In genomic region chr16:66967686-66968085, GRCm38 (mm10) we compare ENCODE assay signal across 32 mouse cellular contexts.
A peak's percentile ranks its signal among the peaks of the same experiment; 100 is the strongest.
DNase-seq lines count a peak whose midpoint lies in the region; ATAC-seq and TF ChIP-seq lines count a peak whose summit lies in the region.
"Had no signal": no experiment of that assay in that cellular context is flagged by ENCODE, and none has a peak within 500 bp of the region (broad histone marks: within the 10 kb centered on the region; RNA-seq: fewer than 3 reads in every experiment).

No protein-coding gene starts in this region.

- no peak for TF ChIP-seq POLR2A in embryonic fibroblast, embryonic 13.5 days (IDR thresholded peaks at IDR 0.05; ENCODE audit: low read depth, low read length)

- H3K27me3 ChIP-seq in forebrain, embryonic 11.5 days (ENCODE audit: control insufficient read depth, insufficient read depth, low read length): no peaks in the 10 kb centered on the region
- no peaks in the 10 kb centered on the region for H3K27me3 ChIP-seq in forebrain, postnatal 0 days (ENCODE audit: insufficient read depth, low read length)
- no peaks in the 10 kb centered on the region for H3K27me3 ChIP-seq in hindbrain, embryonic 14.5 days (ENCODE audit: control insufficient read depth, insufficient read depth, low read length)
- H3K27me3 ChIP-seq in hindbrain, embryonic 10.5 days (ENCODE audit: insufficient read depth, poor library complexity, severe bottlenecking): no peaks in the 10 kb centered on the region
- H3K27me3 ChIP-seq: forebrain, embryonic 13.5 days; liver, embryonic 12.5 days had no signal

- no peaks in the 10 kb centered on the region for H3K9me3 ChIP-seq in forebrain, embryonic 11.5 days (ENCODE audit: control insufficient read depth, low read length)
- no peaks in the 10 kb centered on the region for H3K9me3 ChIP-seq in forebrain, postnatal 0 days (ENCODE audit: low read length)
- no peaks in the 10 kb centered on the region for H3K9me3 ChIP-seq in hindbrain, embryonic 14.5 days (ENCODE audit: control insufficient read depth, low read length)
- H3K9me3 ChIP-seq in hindbrain, embryonic 10.5 days: no peaks in the 10 kb centered on the region
- H3K9me3 ChIP-seq: forebrain, embryonic 13.5 days; liver, embryonic 12.5 days had no signal

- no peak overlapping the region for H3K4me2 ChIP-seq in forebrain, embryonic 11.5 days (ENCODE audit: low read depth, low read length, severe bottlenecking)
- no peak overlapping the region for H3K4me2 ChIP-seq in forebrain, postnatal 0 days (ENCODE audit: low read depth)
- no peak overlapping the region for H3K4me2 ChIP-seq in hindbrain, embryonic 14.5 days (replicated peaks)
- H3K4me2 ChIP-seq: forebrain, embryonic 13.5 days; heart, embryonic 11.5 days; liver, embryonic 12.5 days; midbrain, embryonic 11.5 days had no signal

- no peak overlapping the region for H3K9ac ChIP-seq in forebrain, embryonic 11.5 days (ENCODE audit: low read length)
- H3K9ac ChIP-seq in forebrain, postnatal 0 days: no peak overlapping the region
- no peak overlapping the region for H3K9ac ChIP-seq in hindbrain, embryonic 14.5 days
- H3K9ac ChIP-seq: forebrain, embryonic 13.5 days; liver, embryonic 12.5 days; liver, postnatal 0 days had no signal

- no peak overlapping the region for H3K27ac ChIP-seq in forebrain, embryonic 11.5 days (ENCODE audit: low read depth, low read length)
- no peak overlapping the region for H3K27ac ChIP-seq in forebrain, postnatal 0 days (ENCODE audit: low read depth, low read length)
- H3K27ac ChIP-seq in hindbrain, embryonic 14.5 days: no peak overlapping the region
- no peak overlapping the region for H3K27ac ChIP-seq in hindbrain, embryonic 10.5 days
- peak overlapping the region; percentile 47; the same call in 1 of the 2 replicates for H3K27ac ChIP-seq in embryonic fibroblast, embryonic 13.5 days (ENCODE audit: insufficient read depth, low read length)
- H3K27ac ChIP-seq: forebrain, embryonic 13.5 days; hindbrain, postnatal 0 days; liver, embryonic 12.5 days; stomach, postnatal 0 days had no signal

- peaks cover 2% of the 10 kb centered on the region; the same call in 1 of the 2 replicates for H3K4me1 ChIP-seq in forebrain, embryonic 11.5 days (replicated peaks; ENCODE audit: control insufficient read depth, insufficient read depth, low read length)
- H3K4me1 ChIP-seq in forebrain, postnatal 0 days (ENCODE audit: insufficient read depth): 0 out of 2 replicates have a peak, but pooled peaks cover 5% of the 10 kb centered on the region
- H3K4me1 ChIP-seq in hindbrain, embryonic 14.5 days (replicated peaks; ENCODE audit: control insufficient read depth, insufficient read depth, low read length): no peaks in the 10 kb centered on the region; the same call in 1 of the 2 replicates
- no peaks in the 10 kb centered on the region for H3K4me1 ChIP-seq in hindbrain, embryonic 10.5 days (replicated peaks)
- no peaks in the 10 kb centered on the region for H3K4me1 ChIP-seq in embryonic fibroblast, embryonic 13.5 days (ENCODE audit: control insufficient read depth, insufficient read depth, low read length)
- H3K4me1 ChIP-seq: liver, embryonic 12.5 days had no signal

- no peak for TF ChIP-seq CTCF in forebrain, postnatal 0 days (IDR thresholded peaks at IDR 0.05; ENCODE audit: low read depth)
- TF ChIP-seq CTCF in embryonic fibroblast, embryonic 13.5 days (IDR thresholded peaks at IDR 0.05; ENCODE audit: borderline replicate concordance, insufficient read depth, low read length): no peak

- 81% methylated on average over 8 of the region's 8 CpGs for WGBS in forebrain, embryonic 11.5 days
- WGBS in forebrain, postnatal 0 days: 66% methylated on average over 8 of the region's 8 CpGs
- WGBS in hindbrain, embryonic 14.5 days: 77% methylated on average over 8 of the region's 8 CpGs
- WGBS in hindbrain, embryonic 10.5 days: 81% methylated on average over 8 of the region's 8 CpGs

- H3K36me3 ChIP-seq in forebrain, embryonic 11.5 days (ENCODE audit: control insufficient read depth, insufficient read depth, low read length): no peaks in the 10 kb centered on the region
- no peaks in the 10 kb centered on the region for H3K36me3 ChIP-seq in forebrain, postnatal 0 days (ENCODE audit: insufficient read depth)
- H3K36me3 ChIP-seq in hindbrain, embryonic 14.5 days (replicated peaks; ENCODE audit: control insufficient read depth, insufficient read depth): no peaks in the 10 kb centered on the region
- no peaks in the 10 kb centered on the region for H3K36me3 ChIP-seq in hindbrain, embryonic 10.5 days
- H3K36me3 ChIP-seq: liver, embryonic 12.5 days had no signal

- 0 out of 2 replicates have a peak, but pooled peaks have one; percentile 39 for ATAC-seq in forebrain, embryonic 11.5 days (replicated peaks; ENCODE audit: low FRiP score)
- no peak for ATAC-seq in forebrain, postnatal 0 days
- ATAC-seq in hindbrain, embryonic 14.5 days (ENCODE audit: low FRiP score): peak; percentile 34; the same call in 1 of the 2 replicates
- no peak for ATAC-seq in erythroid progenitor cell, adult 5-6 weeks (replicated peaks; ENCODE audit: low FRiP score, poor library complexity, severe bottlenecking)
- ATAC-seq: hindbrain, postnatal 0 days; intestine, embryonic 16.5 days; liver, embryonic 12.5 days; liver, postnatal 0 days; midbrain, embryonic 16.5 days had no signal

- DNase-seq in forebrain, embryonic 11.5 days (ENCODE audit: low spot score): no peak
- DNase-seq in forebrain, postnatal 0 days: no peak
- DNase-seq in hindbrain, embryonic 14.5 days (ENCODE audit: low spot score): no peak
- DNase-seq in hindbrain, embryonic 10.5 days (ENCODE audit: low spot score): no peak
- DNase-seq in 416B (ENCODE audit: low read depth): peak; percentile 11
- DNase-seq in thymus, postnatal 4 days: no peak
- DNase-seq: adrenal gland, adult 8-10 months; B cell, adult 2 months; cerebellum, postnatal 14 days; gastrocnemius, postnatal 25 days; heart, adult 18-20 months; heart, postnatal 4 days; kidney, adult 9 months; kidney, postnatal 10 days; layer of hippocampus, postnatal 36 days; left cerebral cortex, postnatal 4 days; liver, postnatal 0 days; lung, postnatal 36 days; right cerebral cortex, adult 18-20 months; spleen, adult 18-20 months; thymus, adult 18-20 months; thymus, postnatal 25 days had no signal

- no peak overlapping the region for H3K4me3 ChIP-seq in forebrain, embryonic 11.5 days (ENCODE audit: low read depth, low read length)
- no peak overlapping the region for H3K4me3 ChIP-seq in forebrain, postnatal 0 days (ENCODE audit: low read depth, low read length)
- no peak overlapping the region for H3K4me3 ChIP-seq in hindbrain, embryonic 14.5 days (replicated peaks; ENCODE audit: low read length)
- H3K4me3 ChIP-seq in hindbrain, embryonic 10.5 days: no peak overlapping the region
- H3K4me3 ChIP-seq in embryonic fibroblast, embryonic 13.5 days (ENCODE audit: insufficient read depth, low read length): no peak overlapping the region
- H3K4me3 ChIP-seq: forebrain, embryonic 13.5 days; liver, embryonic 12.5 days had no signal

Comparison
In these comparisons a context has a peak if more than half of its experiments do, and no peak if none do; other contexts are left out.
1. ATAC-seq: peak in forebrain, embryonic 11.5 days (single experiment) and hindbrain, embryonic 14.5 days (single experiment); none in forebrain, postnatal 0 days (single experiment) and erythroid progenitor cell, adult 5-6 weeks (single experiment).